25 mouse cellular contexts compared by ENCODE assay signal in genomic region chr5:103918233-103918632, GRCm38 (mm10). TPM values are rescaled to one million over a fixed set of nuclear protein-coding genes. Genes with fewer than 3 reads are reported as not detected.
A peak's percentile ranks its signal among the peaks of the same experiment; 100 is the strongest.
DNase-seq lines count a peak whose midpoint lies in the region; TF ChIP-seq lines count a peak whose summit lies in the region.
"Had no signal": no experiment of that assay in that cellular context is flagged by ENCODE, and none has a peak within 500 bp of the region (broad histone marks: within the 10 kb centered on the region; RNA-seq: fewer than 3 reads in every experiment).

No protein-coding gene starts in this region.

- no peaks in the 10 kb centered on the region for H3K36me3 ChIP-seq in myocyte (ENCODE audit: control insufficient read depth, insufficient read depth)
- H3K36me3 ChIP-seq: embryonic facial prominence, embryonic 13.5 days; forebrain, embryonic 15.5 days; G1E had no signal

- no peak for TF ChIP-seq POLR2A in myocyte (IDR thresholded peaks at IDR 0.05; ENCODE audit: insufficient read length, low read depth)

- peak; percentile 43 for DNase-seq in gastrocnemius, adult 2 months
- DNase-seq in gastrocnemius, postnatal 14 days = no peak
- peak; percentile 40 for DNase-seq in skeletal muscle tissue, adult 2 months (ENCODE audit: low read depth, low spot score)
- DNase-seq in urinary bladder, postnatal 14 days (ENCODE audit: low spot score) = no peak
- DNase-seq: adrenal gland, adult 8-10 months; adrenal gland, postnatal 14 days; adrenal gland, postnatal 36 days; cerebellum, adult 11-12 months; cerebellum, adult 2 months; cerebellum, adult 9-10 months; cerebellum, postnatal 10 days; cerebellum, postnatal 25 days; forebrain, postnatal 0 days had no signal

- no peak overlapping the region for H3K4me3 ChIP-seq in gastrocnemius, adult 2 months
- no peak overlapping the region for H3K4me3 ChIP-seq in myocyte
- H3K4me3 ChIP-seq: embryonic facial prominence, embryonic 13.5 days; forebrain, embryonic 13.5 days; forebrain, embryonic 15.5 days had no signal

- peak overlapping the region; percentile 68 for H3K27ac ChIP-seq in gastrocnemius, adult 2 months
- H3K27ac ChIP-seq: embryonic facial prominence, embryonic 13.5 days; forebrain, embryonic 13.5 days; forebrain, embryonic 15.5 days had no signal

- no peak overlapping the region for H3ac ChIP-seq in myocyte (ENCODE audit: control insufficient read depth, insufficient read length)

- no peak overlapping the region for H3K4me2 ChIP-seq in myocyte (ENCODE audit: low read depth)
- H3K4me2 ChIP-seq: embryonic facial prominence, embryonic 13.5 days; forebrain, embryonic 13.5 days; forebrain, embryonic 15.5 days had no signal

- no peaks in the 10 kb centered on the region for H3K79me2 ChIP-seq in myocyte (ENCODE audit: control insufficient read depth, insufficient read depth)

- TF ChIP-seq CTCF in gastrocnemius, adult 2 months (IDR thresholded peaks at IDR 0.05) = no peak

- intact Hi-C loops in gastrocnemius, adult 2 months (cut with DNase I) = no loop called here
- intact Hi-C loops in gastrocnemius, postnatal 14 days (cut with DNase I; ENCODE audit: low total_unique reads) = no loop called here

- H3K27me3 ChIP-seq in myocyte (ENCODE audit: control insufficient read depth, insufficient read depth, insufficient read length) = peaks cover 5% of the 10 kb centered on the region
- H3K27me3 ChIP-seq: CH12.LX; embryonic facial prominence, embryonic 13.5 days; forebrain, embryonic 13.5 days; forebrain, embryonic 15.5 days; Patski had no signal

TF ChIP-seq in myocyte, 11 proteins besides CTCF, POLR2A, EP300 and RAD21:
- TF ChIP-seq TCF12 (IDR thresholded peaks at IDR 0.05; ENCODE audit: insufficient read depth, poor library complexity, severe bottlenecking) (peak; percentile 25), REST (IDR thresholded peaks at IDR 0.05; ENCODE audit: insufficient read depth, insufficient read length) (no peak), TCF3 (IDR thresholded peaks at IDR 0.05; ENCODE audit: insufficient read length, low read depth) (no peak), MYOD1 (IDR thresholded peaks at IDR 0.05; ENCODE audit: control insufficient read depth in 1 of 3, insufficient read length in 2 of 3, low read depth in 2 of 3) (peak in 1 of 3 experiments; percentile 64), POLR2AphosphoS2 (IDR thresholded peaks at IDR 0.05; ENCODE audit: insufficient read length, low read depth) (no peak), USF1 (IDR thresholded peaks at IDR 0.05; ENCODE audit: low read depth) (no peak), E2F4 (IDR thresholded peaks at IDR 0.05; ENCODE audit: insufficient read depth) (no peak), MYOG (IDR thresholded peaks at IDR 0.05; ENCODE audit: control insufficient read depth in 1 of 3, insufficient read depth in 1 of 3, insufficient read length in 2 of 3, low read depth in 2 of 3) (peak in 1 of 3 experiments; percentile 76), SRF (IDR thresholded peaks at IDR 0.05; ENCODE audit: control insufficient read depth, insufficient read length, low read depth) (no peak), CEBPB (IDR thresholded peaks at IDR 0.05; ENCODE audit: insufficient read depth, poor library complexity, severe bottlenecking) (no peak), MAX (IDR thresholded peaks at IDR 0.05; ENCODE audit: low read depth) (no peak)

RNA-seq across cellular contexts. Expression of gene Klhl8, which starts 7.2 kb away (rescaled TPM):
- 10 to 100 TPM; 26.1 to 28.6 TPM for total RNA-seq in gastrocnemius, adult 2 months (2021)
- 10 to 100 TPM; 18.1 to 21.5 TPM for total RNA-seq in gastrocnemius, postnatal 14 days (2021)
- polyA plus RNA-seq in myocyte (2012; fragmentation: generic; extraction: Trizol) = 7.2 TPM

RNA-seq across cellular contexts. Expression of gene Hsd17b13, which starts 59.0 kb away (rescaled TPM):
- not detected for total RNA-seq in gastrocnemius, adult 2 months (2021)
- total RNA-seq in gastrocnemius, postnatal 14 days (2021) = not detected
- polyA plus RNA-seq in myocyte (2012; fragmentation: generic; extraction: Trizol) = 0.53 TPM
- total RNA-seq: adrenal gland, adult 18-20 months; adrenal gland, adult 8-10 months; forebrain, postnatal 0 days; G1E had no signal
- polyA plus RNA-seq: activated CD4-positive, CD25-positive, alpha-beta regulatory T cell, adult 4 months; CD4-positive, CD25-positive, alpha-beta regulatory T cell, adult 4 months; cerebellum, adult 2 months; embryonic facial prominence, embryonic 11.5 days; embryonic facial prominence, embryonic 13.5 days; forebrain, embryonic 11.5 days; forebrain, embryonic 13.5 days; forebrain, embryonic 15.5 days; G1E; Patski had no signal

Comparison
In these comparisons a context has a peak if more than half of its experiments do, and no peak if none do; other contexts are left out.
1. DNase-seq: peak in gastrocnemius, adult 2 months (single experiment) and skeletal muscle tissue, adult 2 months (single experiment); none in gastrocnemius, postnatal 14 days (single experiment) and urinary bladder, postnatal 14 days (single experiment).